ENCODE assay signal across 25 mouse cellular contexts in genomic region chrX:130212759-130213158, GRCm38 (mm10).
A peak's percentile ranks its signal among the peaks of the same experiment; 100 is the strongest.
DNase-seq lines count a peak whose midpoint lies in the region; ATAC-seq and TF ChIP-seq lines count a peak whose summit lies in the region.
"Had no signal": no experiment of that assay in that cellular context is flagged by ENCODE, and none has a peak within 500 bp of the region (broad histone marks: within the 10 kb centered on the region; RNA-seq: fewer than 3 reads in every experiment).

No protein-coding gene starts in this region.

- no peaks in the 10 kb centered on the region for H3K27me3 ChIP-seq in liver, embryonic 11.5 days (replicated peaks; ENCODE audit: control insufficient read depth, insufficient read depth, low read length)
- H3K27me3 ChIP-seq: embryonic facial prominence, embryonic 13.5 days; forebrain, embryonic 13.5 days; heart, embryonic 12.5 days; hindbrain, embryonic 13.5 days; limb, embryonic 15.5 days; midbrain, embryonic 12.5 days had no signal

- WGBS in liver, embryonic 11.5 days: 48% methylated on average over 4 of the region's 4 CpGs

- TF ChIP-seq CTCF in gastrocnemius, adult 2 months (IDR thresholded peaks at IDR 0.05): no peak

- DNase-seq in B cell, adult 2 months: peak; percentile 1
- peak; percentile 15 for DNase-seq in adipocyte (ENCODE audit: low spot score)
- DNase-seq in liver, embryonic 11.5 days (ENCODE audit: low spot score): no peak
- no peak for DNase-seq in spleen, postnatal 4 days (ENCODE audit: low spot score in 2 of 2)
- no peak for DNase-seq in layer of hippocampus, postnatal 36 days
- no peak for DNase-seq in gastrocnemius, adult 2 months
- DNase-seq in heart, adult 9 months (ENCODE audit: low spot score in 2 of 2): no peak
- DNase-seq: adrenal gland, postnatal 36 days; cerebellum, adult 11-12 months; cerebellum, postnatal 14 days; heart, postnatal 10 days; kidney, adult 11 months; kidney, postnatal 4 days; left cerebral cortex, postnatal 4 days; thymus, postnatal 25 days had no signal

- intact Hi-C loops in gastrocnemius, adult 2 months (cut with DNase I): no loop called here

- no peaks in the 10 kb centered on the region for H3K9me3 ChIP-seq in liver, embryonic 11.5 days (ENCODE audit: control insufficient read depth, low read length)
- H3K9me3 ChIP-seq: embryonic facial prominence, embryonic 13.5 days; forebrain, embryonic 13.5 days; heart, embryonic 12.5 days; hindbrain, embryonic 13.5 days; limb, embryonic 15.5 days; midbrain, embryonic 12.5 days had no signal

- H3K4me1 ChIP-seq in liver, embryonic 11.5 days (replicated peaks; ENCODE audit: control insufficient read depth, insufficient read depth, low read length): no peaks in the 10 kb centered on the region
- H3K4me1 ChIP-seq: embryonic facial prominence, embryonic 13.5 days; forebrain, embryonic 13.5 days; heart, embryonic 12.5 days; hindbrain, embryonic 13.5 days; limb, embryonic 15.5 days; midbrain, embryonic 12.5 days had no signal

- H3K4me3 ChIP-seq in liver, embryonic 11.5 days (ENCODE audit: low read depth, low read length): no peak overlapping the region
- H3K4me3 ChIP-seq in gastrocnemius, adult 2 months: no peak overlapping the region
- H3K4me3 ChIP-seq: embryonic facial prominence, embryonic 13.5 days; forebrain, embryonic 13.5 days; heart, embryonic 12.5 days; hindbrain, embryonic 13.5 days; left cerebral cortex, adult 2 months; limb, embryonic 15.5 days; midbrain, embryonic 12.5 days had no signal

- peak; percentile 64; the same call in 1 of the 2 replicates for ATAC-seq in liver, embryonic 11.5 days (replicated peaks; ENCODE audit: low FRiP score)
- peak; percentile 82 for ATAC-seq in megakaryocyte, adult 5-6 weeks (ENCODE audit: poor library complexity, severe bottlenecking)
- ATAC-seq: forebrain, embryonic 13.5 days; lung, postnatal 0 days had no signal

- H3K36me3 ChIP-seq in liver, embryonic 11.5 days (ENCODE audit: control insufficient read depth, insufficient read depth, low read length): no peaks in the 10 kb centered on the region
- H3K36me3 ChIP-seq: embryonic facial prominence, embryonic 13.5 days; heart, embryonic 12.5 days; hindbrain, embryonic 13.5 days; limb, embryonic 15.5 days; midbrain, embryonic 12.5 days had no signal

- H3K27ac ChIP-seq in liver, embryonic 11.5 days (ENCODE audit: low read depth, low read length): no peak overlapping the region
- H3K27ac ChIP-seq in gastrocnemius, adult 2 months: no peak overlapping the region
- H3K27ac ChIP-seq: embryonic facial prominence, embryonic 13.5 days; forebrain, embryonic 13.5 days; hindbrain, embryonic 13.5 days; left cerebral cortex, adult 2 months; limb, embryonic 15.5 days; macrophage; midbrain, embryonic 12.5 days had no signal

- no peak overlapping the region for H3K4me2 ChIP-seq in liver, embryonic 11.5 days
- H3K4me2 ChIP-seq: embryonic facial prominence, embryonic 13.5 days; forebrain, embryonic 13.5 days; heart, embryonic 12.5 days; hindbrain, embryonic 13.5 days; limb, embryonic 15.5 days; midbrain, embryonic 12.5 days had no signal

- no peak overlapping the region for H3K9ac ChIP-seq in liver, embryonic 11.5 days (ENCODE audit: low read depth, low read length)
- H3K9ac ChIP-seq: embryonic facial prominence, embryonic 13.5 days; forebrain, embryonic 13.5 days; heart, embryonic 12.5 days; hindbrain, embryonic 13.5 days; limb, embryonic 15.5 days; midbrain, embryonic 12.5 days had no signal

Comparison
In these comparisons a context has a peak if more than half of its experiments do, and no peak if none do; other contexts are left out.
1. DNase-seq: peak in B cell, adult 2 months (2 of 2) and adipocyte (single experiment); none in liver, embryonic 11.5 days (single experiment), spleen, postnatal 4 days (0 of 2), layer of hippocampus, postnatal 36 days (0 of 2), gastrocnemius, adult 2 months (single experiment) and heart, adult 9 months (0 of 2).